Mouse (Mus musculus) limb, embryonic 14.5 days (tissue): ENCODE measurements around the gene Calm2. TPM values are rescaled to one million over a fixed set of nuclear protein-coding genes. Genes with fewer than 3 reads are reported as not detected.
A peak's percentile ranks its signal among the peaks of the same experiment; 100 is the strongest.

Source experiments
- ATAC-seq: fragments of 200-750 bp; cut with Nextera tagmentation; 2 replicates; pipeline ENCODE4 v1.8.0; 2017; ENCODE audit warnings: low read depth, moderate number of reproducible peaks, moderate TSS enrichment; ENCODE audit not compliant: low FRiP score
- DNase-seq: peaks from one replicate; pipeline ENCODE4 v3.0.0-alpha.2; 2015; ENCODE audit warnings: low spot score
- H3K27ac ChIP-seq: fragments of 300-500 bp; sonication (generic); replicated peaks from 2 replicates; pipeline ENCODE4 v1.5.1; 2014; ENCODE audit warnings: low read depth, mild to moderate bottlenecking, low read length, moderate library complexity, mixed read lengths
- H3K27me3 ChIP-seq: fragments of 300-500 bp; sonication (generic); 2 replicates; pipeline ENCODE4 v1.6.1; 2014; ENCODE audit warnings: low read length, mixed read lengths; ENCODE audit not compliant: control insufficient read depth, insufficient read depth
- H3K36me3 ChIP-seq: fragments of 300-500 bp; sonication (generic); 2 replicates; pipeline ENCODE4 v1.6.1; 2014; ENCODE audit warnings: mild to moderate bottlenecking, low read length, moderate library complexity, mixed read lengths; ENCODE audit not compliant: control insufficient read depth, insufficient read depth
- H3K4me1 ChIP-seq: fragments of 300-500 bp; sonication (generic); 2 replicates; pipeline ENCODE4 v1.6.1; 2014; ENCODE audit warnings: antibody characterized with exemption, low read length, mixed read lengths; ENCODE audit not compliant: control insufficient read depth, insufficient read depth
- H3K4me2 ChIP-seq: fragments of 300-500 bp; sonication (generic); replicated peaks from 2 replicates; pipeline ENCODE4 v1.6.1; 2014; ENCODE audit warnings: low read depth, mild to moderate bottlenecking, low read length, moderate library complexity; ENCODE audit not compliant: severe bottlenecking
- H3K4me3 ChIP-seq: fragments of 300-500 bp; sonication (generic); replicated peaks from 2 replicates; pipeline ENCODE4 v1.5.1; 2014; ENCODE audit warnings: low read length
- H3K9ac ChIP-seq: fragments of 300-500 bp; sonication (generic); 2 replicates; pipeline ENCODE4 v1.6.1; 2014; ENCODE audit warnings: mild to moderate bottlenecking, low read depth, low read length, moderate library complexity; ENCODE audit not compliant: severe bottlenecking
- H3K9me3 ChIP-seq: fragments of 300-500 bp; sonication (generic); 2 replicates; pipeline ENCODE4 v1.6.1; 2016; ENCODE audit warnings: low read length; ENCODE audit not compliant: control insufficient read depth
- POLR2A ChIP-seq: fragments of 200-500 bp; IDR thresholded peaks from 2 replicates; pipeline ENCODE4 v1.8.0; 2012; ENCODE audit warnings: inconsistent platforms, mild to moderate bottlenecking, moderate library complexity, borderline replicate concordance; ENCODE audit not compliant: insufficient read depth, insufficient read length; ENCODE audit errors: extremely low read depth
- WGBS: fragments of 180-500 bp; shearing (Covaris S2); extraction: QIAGEN DNeasy Blood & Tissue Kit; methylation state at CpG from one replicate; pipeline ENCODE4 v1.1.7; 2014; 5-methylcytosine and 5-hydroxymethylcytosine counted together
- polyA plus RNA-seq, 2 experiments: library from polyadenylated mRNA; depleted of rRNA in 1 of 2; stranded (reverse) in 1 of 2; unstranded in 1 of 2; fragments of >200 nt; fragmentation: Nextera tagmentation in 1 of 2; extraction: Ambion mirVana in 1 of 2; gene quantifications; 2 replicates each; pipeline versions ENCODE4 v1.2.1 to v1.2.3; 2012 to 2014

Gene Calm2
- polyA plus RNA-seq, 2 experiments = 537 to 933 TPM

- no peaks in the 10 kb centered on the region for H3K27me3 ChIP-seq
- H3K27ac ChIP-seq = no peak overlapping the region
- no peaks in the 10 kb centered on the region for H3K36me3 ChIP-seq
- H3K4me1 ChIP-seq = no peaks in the 10 kb centered on the region
- no peak overlapping the region for H3K9ac ChIP-seq
- H3K4me2 ChIP-seq = no peak overlapping the region
- DNase-seq (no peak), ATAC-seq (no peak)
- 87% methylated on average over 11 of the region's 11 CpGs for WGBS
- H3K9me3 ChIP-seq = no peaks in the 10 kb centered on the region
- no peak for TF ChIP-seq POLR2A
- H3K4me3 ChIP-seq = no peak overlapping the region
These were observed 44.3 kb downstream of the Calm2 start for GRCm38 (mm10) chr17:87402444-87402843.

- Histone ChIP-seq H3K4me3 (no peak overlapping the region), H3K27ac (no peak overlapping the region), H3K9ac (no peak overlapping the region), H3K27me3 (no peaks in the 10 kb centered on the region), H3K9me3 (no peaks in the 10 kb centered on the region), H3K4me1 (no peaks in the 10 kb centered on the region), H3K4me2 (no peak overlapping the region), H3K36me3 (no peaks in the 10 kb centered on the region)
- ATAC-seq = no peak
- WGBS = 73% methylated on average over 11 of the region's 11 CpGs
- no peak for TF ChIP-seq POLR2A
- no peak for DNase-seq
These were observed 49.6 kb downstream of the Calm2 start for GRCm38 (mm10) chr17:87397088-87397487.

- Histone ChIP-seq H3K36me3 (no peaks in the 10 kb centered on the region), H3K4me3 (no peak overlapping the region), H3K9ac (no peak overlapping the region), H3K4me2 (no peak overlapping the region), H3K4me1 (peaks cover 10% of the 10 kb centered on the region), H3K9me3 (no peaks in the 10 kb centered on the region), H3K27ac (no peak overlapping the region), H3K27me3 (no peaks in the 10 kb centered on the region)
- DNase-seq (peak; percentile 56), ATAC-seq (peak; percentile 47; the same call in 1 of the 2 replicates)
- no peak for TF ChIP-seq POLR2A
- 42% methylated on average over 7 of the region's 7 CpGs for WGBS
These were observed 55.5 kb downstream of the Calm2 start for GRCm38 (mm10) chr17:87391242-87391641.

- Histone ChIP-seq H3K4me2 (no peak overlapping the region), H3K36me3 (no peaks in the 10 kb centered on the region), H3K27me3 (no peaks in the 10 kb centered on the region), H3K27ac (no peak overlapping the region), H3K4me3 (no peak overlapping the region), H3K9ac (no peak overlapping the region), H3K4me1 (peaks cover 10% of the 10 kb centered on the region), H3K9me3 (no peaks in the 10 kb centered on the region)
- ATAC-seq (no peak), DNase-seq (no peak)
- no peak for TF ChIP-seq POLR2A
- 9% methylated on average over 4 of the region's 5 CpGs for whole genome bisulfite sequencing
These were observed 59.7 kb downstream of the Calm2 start for GRCm38 (mm10) chr17:87387068-87387467.

- Histone ChIP-seq H3K9me3 (no peaks in the 10 kb centered on the region), H3K9ac (no peak overlapping the region), H3K4me2 (no peak overlapping the region), H3K36me3 (no peaks in the 10 kb centered on the region), H3K27me3 (no peaks in the 10 kb centered on the region), H3K27ac (no peak overlapping the region), H3K4me1 (peaks cover 2% of the 10 kb centered on the region; the same call in 1 of the 2 replicates), H3K4me3 (no peak overlapping the region)
- TF ChIP-seq POLR2A = no peak
- DNase-seq = no peak
- ATAC-seq = no peak
- WGBS = 69% methylated on average over 3 of the region's 3 CpGs
These were observed 60.9 kb downstream of the Calm2 start for GRCm38 (mm10) chr17:87385835-87386234.

Other genes starting within 250 kb of the Calm2 start
- 70.3 and 73.6 TPM in 2 replicates for gene Mcfd2, start 181.0 kb downstream of the Calm2 start, polyA plus RNA-seq (2012; rRNA removed)
- gene Mcfd2, start 181.0 kb downstream of the Calm2 start, polyA plus RNA-seq (2014; fragmentation: Nextera tagmentation; extraction: Ambion mirVana) = 89.6 and 98.4 TPM in 2 replicates
- gene Ttc7, start 164.0 kb downstream of the Calm2 start, polyA plus RNA-seq (2012; rRNA removed) = 7.8 and 12.6 TPM in 2 replicates
- gene Ttc7, start 164.0 kb downstream of the Calm2 start, polyA plus RNA-seq (2014; fragmentation: Nextera tagmentation; extraction: Ambion mirVana) = 6.4 and 9.4 TPM in 2 replicates
- not detected in 2 replicates for gene Stpg4, start 19.2 kb downstream of the Calm2 start, polyA plus RNA-seq (2012; rRNA removed)
- not detected in 2 replicates for gene Stpg4, start 19.2 kb downstream of the Calm2 start, polyA plus RNA-seq (2014; fragmentation: Nextera tagmentation; extraction: Ambion mirVana)
- 27.3 and 34.9 TPM in 2 replicates for gene Epcam, start 189.0 kb upstream of the Calm2 start, polyA plus RNA-seq (2012; rRNA removed)
- gene Epcam, start 189.0 kb upstream of the Calm2 start, polyA plus RNA-seq (2014; fragmentation: Nextera tagmentation; extraction: Ambion mirVana) = 71.3 and 74.3 TPM in 2 replicates
- 29.0 and 33.8 TPM in 2 replicates for gene Msh2, start 225.4 kb upstream of the Calm2 start, polyA plus RNA-seq (2012; rRNA removed)
- gene Msh2, start 225.4 kb upstream of the Calm2 start, polyA plus RNA-seq (2014; fragmentation: Nextera tagmentation; extraction: Ambion mirVana) = 40.5 and 47.5 TPM in 2 replicates